Mouse (Mus musculus) megakaryocyte, embryonic 14.5 days (primary cell): ENCODE data around the gene Trappc13.
A peak's percentile ranks its signal among the peaks of the same experiment; 100 is the strongest.

Experiments used
- FLI1 ChIP-seq: IDR thresholded peaks from 2 replicates; pipeline ENCODE4 v1.6.1; 2012; ENCODE audit warnings: low read length, inconsistent platforms, mixed read lengths
- GATA1 ChIP-seq: IDR thresholded peaks from 3 replicates; pipeline ENCODE4 v1.6.1; 2012; ENCODE audit warnings: mixed read lengths, low read length, inconsistent platforms, borderline replicate concordance

- no peak for TF ChIP-seq GATA1
- peak; percentile 22; the same call in 1 of the 2 replicates for TF ChIP-seq FLI1
These were observed 38.7 kb downstream of the Trappc13 start for GRCm38 (mm10) chr13:104139369-104140209.
